Mouse (Mus musculus) lung, embryonic 14.5 days (tissue): ENCODE data around the gene Slc26a1. TPM values are rescaled to one million over a fixed set of nuclear protein-coding genes. Genes with fewer than 3 reads are reported as not detected.

Experiments used
- ATAC-seq: fragments of 200-750 bp; cut with Nextera tagmentation; 2 replicates; pipeline ENCODE4 v1.8.0; 2017; ENCODE audit warnings: mild to moderate bottlenecking, moderate TSS enrichment, moderate library complexity; ENCODE audit not compliant: insufficient read depth
- DNase-seq: peaks from one replicate; pipeline ENCODE4 v3.0.0-alpha.2; 2015
- H3K27ac ChIP-seq: fragments of 300-500 bp; sonication (generic); 2 replicates; pipeline ENCODE4 v1.5.1; 2014; ENCODE audit warnings: low read depth, mild to moderate bottlenecking, moderate library complexity
- H3K27me3 ChIP-seq: fragments of 300-500 bp; sonication (generic); 2 replicates; pipeline ENCODE4 v1.6.1; 2014; ENCODE audit warnings: low read length, control low read depth; ENCODE audit not compliant: insufficient read depth
- H3K36me3 ChIP-seq: fragments of 300-500 bp; sonication (generic); 2 replicates; pipeline ENCODE4 v1.6.1; 2014; ENCODE audit warnings: control low read depth; ENCODE audit not compliant: insufficient read depth
- H3K4me1 ChIP-seq: fragments of 300-500 bp; sonication (generic); 2 replicates; pipeline ENCODE4 v1.6.1; 2014; ENCODE audit warnings: antibody characterized with exemption, control low read depth; ENCODE audit not compliant: insufficient read depth
- H3K4me2 ChIP-seq: fragments of 300-500 bp; sonication (generic); 2 replicates; pipeline ENCODE4 v1.6.1; 2014; ENCODE audit warnings: mild to moderate bottlenecking
- H3K4me3 ChIP-seq: fragments of 300-500 bp; sonication (generic); 2 replicates; pipeline ENCODE4 v1.5.1; 2014; ENCODE audit warnings: low read depth, low read length
- H3K9ac ChIP-seq: fragments of 300-500 bp; sonication (generic); 2 replicates; pipeline ENCODE4 v1.6.1; 2014
- H3K9me3 ChIP-seq: fragments of 300-500 bp; sonication (generic); 2 replicates; pipeline ENCODE4 v1.6.1; 2016; ENCODE audit warnings: low read depth, low read length, control low read depth
- CTCF ChIP-seq: IDR thresholded peaks from 2 replicates; pipeline ENCODE4 v1.5.1; 2016; ENCODE audit warnings: antibody characterized with exemption, low read depth
- WGBS: fragments of 180-500 bp; shearing (Covaris S2); extraction: QIAGEN DNeasy Blood & Tissue Kit; methylation state at CpG from one replicate; pipeline ENCODE4 v1.1.7; 2014; 5-methylcytosine and 5-hydroxymethylcytosine counted together
- polyA plus RNA-seq: library from polyadenylated mRNA; unstranded; fragments of >200 nt; fragmentation: Nextera tagmentation; extraction: Ambion mirVana; gene quantifications from 2 replicates; pipeline ENCODE4 v1.2.1, GENCODE M21; 2014

Gene Slc26a1
- polyA plus RNA-seq, 1 experiment from 2014 or later, result 0.70 TPM

GRCm38 (mm10) chr5:108668977-108669936 lies 6.1 kb downstream of the Slc26a1 start, which contains the start of gene Dgkq:
Dgkq (minus strand) TSS chr5:108669672.
- H3K27ac ChIP-seq, result peak within 1 kb of the TSS; percentile 89
- ATAC-seq (peak; percentile 88), DNase-seq (peak; percentile 90)
- H3K4me3 ChIP-seq, result peak within 1 kb of the TSS; percentile 58
- H3K4me2 ChIP-seq, result peak within 1 kb of the TSS; percentile 86
- peaks cover 21% of the 10 kb centered on the region for H3K36me3 ChIP-seq
- no peaks in the 10 kb centered on the region for H3K9me3 ChIP-seq
- no peaks in the 10 kb centered on the region for H3K27me3 ChIP-seq
- WGBS, result 6% methylated on average over 43 of the region's 43 CpGs
- peak; percentile 70 for TF ChIP-seq CTCF
- H3K4me1 ChIP-seq, result 0 out of 2 replicates have a peak, but pooled peaks cover 4% of the 10 kb centered on the region
- peak within 1 kb of the TSS; percentile 79 for H3K9ac ChIP-seq

DNA sequence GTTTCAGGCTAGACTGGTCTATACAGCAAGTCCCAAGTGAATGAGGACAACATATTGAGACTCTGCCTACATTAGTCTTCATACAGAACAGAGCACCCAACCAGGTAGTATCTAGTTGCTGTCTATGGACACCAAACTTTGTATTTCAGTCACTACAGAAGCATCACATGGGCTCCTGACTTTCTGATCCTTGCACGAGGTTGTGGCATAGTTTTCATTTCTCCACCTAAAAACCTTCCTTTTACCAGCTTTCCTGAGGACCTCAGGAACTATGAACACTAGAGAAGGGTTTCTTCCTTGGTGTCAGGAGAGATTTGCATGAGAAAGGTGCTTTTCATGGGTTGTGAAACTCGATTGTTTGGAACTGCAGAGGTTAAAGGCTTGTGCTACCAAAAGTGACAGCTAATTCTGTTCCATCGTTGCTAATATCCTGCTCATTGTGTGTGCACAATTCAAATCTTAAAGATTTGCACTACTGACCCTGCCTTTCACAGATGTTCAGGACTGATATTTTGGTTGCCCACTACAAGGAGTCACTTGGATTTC lies 6.9 kb downstream of the Slc26a1 start:
- WGBS, result 12% methylated on average over 3 of the region's 3 CpGs
- Histone ChIP-seq H3K4me2 (peak overlapping the region; percentile 86), H3K9me3 (no peaks in the 10 kb centered on the region), H3K36me3 (peaks cover 21% of the 10 kb centered on the region), H3K27ac (peak overlapping the region; percentile 89), H3K9ac (peak overlapping the region; percentile 79), H3K4me1 (0 out of 2 replicates have a peak, but pooled peaks cover 4% of the 10 kb centered on the region), H3K4me3 (peak overlapping the region; percentile 58), H3K27me3 (no peaks in the 10 kb centered on the region)
- TF ChIP-seq CTCF, result no peak
- ATAC-seq, result no peak
- DNase-seq, result no peak

GRCm38 (mm10) chr5:108667370-108667769 lies 8.0 kb downstream of the Slc26a1 start:
- no peak for TF ChIP-seq CTCF
- peaks cover 15% of the 10 kb centered on the region for H3K36me3 ChIP-seq
- no peak for DNase-seq
- H3K4me2 ChIP-seq, result no peak overlapping the region
- WGBS, result 62% methylated on average over 2 of the region's 2 CpGs
- H3K4me1 ChIP-seq, result 0 out of 2 replicates have a peak, but pooled peaks cover 4% of the 10 kb centered on the region
- H3K4me3 ChIP-seq, result no peak overlapping the region
- H3K9me3 ChIP-seq, result no peaks in the 10 kb centered on the region
- H3K27me3 ChIP-seq, result no peaks in the 10 kb centered on the region
- no peak overlapping the region for H3K27ac ChIP-seq
- no peak for ATAC-seq
- no peak overlapping the region for H3K9ac ChIP-seq

DNA sequence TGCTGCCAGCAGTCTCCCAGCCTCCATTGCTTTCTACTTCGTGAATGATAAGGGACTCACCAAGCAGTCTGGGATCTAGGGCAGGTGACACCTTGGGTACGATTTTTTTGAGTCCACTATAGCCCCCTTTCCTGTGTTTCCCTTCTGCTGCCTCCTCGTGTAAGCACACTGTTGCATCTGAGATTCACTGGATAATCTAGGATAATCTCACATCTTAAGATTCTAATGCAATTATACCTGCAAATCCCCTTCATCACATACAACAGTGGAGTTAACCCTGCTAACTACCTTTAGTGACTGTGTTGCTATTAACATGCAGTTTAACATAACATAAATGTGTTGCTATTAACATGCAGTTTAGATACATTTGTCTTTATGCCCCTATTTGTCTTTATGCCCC lies 10.3 kb downstream of the Slc26a1 start:
- H3K4me3 ChIP-seq, result no peak overlapping the region
- 37% methylated on average over 3 of the region's 3 CpGs for WGBS
- no peak overlapping the region for H3K9ac ChIP-seq
- no peak overlapping the region for H3K27ac ChIP-seq
- no peaks in the 10 kb centered on the region for H3K36me3 ChIP-seq
- DNase-seq (no peak), ATAC-seq (no peak)
- H3K9me3 ChIP-seq, result no peaks in the 10 kb centered on the region
- no peaks in the 10 kb centered on the region for H3K27me3 ChIP-seq
- H3K4me2 ChIP-seq, result no peak overlapping the region
- TF ChIP-seq CTCF, result no peak
- 0 out of 2 replicates have a peak, but pooled peaks cover 3% of the 10 kb centered on the region for H3K4me1 ChIP-seq

GRCm38 (mm10) chr5:108662772-108663171 lies 12.6 kb downstream of the Slc26a1 start:
- H3K27ac ChIP-seq, result no peak overlapping the region
- H3K36me3 ChIP-seq, result 0 out of 2 replicates have a peak, but pooled peaks cover 7% of the 10 kb centered on the region
- H3K9me3 ChIP-seq, result no peaks in the 10 kb centered on the region
- TF ChIP-seq CTCF, result no peak
- no peaks in the 10 kb centered on the region for H3K4me1 ChIP-seq
- H3K27me3 ChIP-seq, result no peaks in the 10 kb centered on the region
- DNase-seq, result no peak
- 83% methylated on average over 4 of the region's 4 CpGs for WGBS
- H3K4me2 ChIP-seq, result no peak overlapping the region
- no peak overlapping the region for H3K4me3 ChIP-seq
- no peak overlapping the region for H3K9ac ChIP-seq
- ATAC-seq, result no peak

GRCm38 (mm10) chr5:108660632-108661268 lies 14.6 kb downstream of the Slc26a1 start:
- H3K9ac ChIP-seq, result peak overlapping the region; percentile 93
- H3K4me3 ChIP-seq, result peak overlapping the region; percentile 84
- H3K4me1 ChIP-seq, result no peaks in the 10 kb centered on the region
- H3K27me3 ChIP-seq, result no peaks in the 10 kb centered on the region
- H3K36me3 ChIP-seq, result peaks cover 24% of the 10 kb centered on the region; the same call in 1 of the 2 replicates
- 13% methylated on average over 36 of the region's 36 CpGs for WGBS
- ATAC-seq (peak; percentile 99), DNase-seq (peak; percentile 97)
- TF ChIP-seq CTCF, result no peak
- H3K27ac ChIP-seq, result peak overlapping the region; percentile 36; the same call in 1 of the 2 replicates
- H3K4me2 ChIP-seq, result peak overlapping the region; percentile 93
- no peaks in the 10 kb centered on the region for H3K9me3 ChIP-seq
